Mouse (Mus musculus) neural tube, embryonic 15.5 days (tissue): ENCODE results near the gene Tsku. TPM values are rescaled to one million over a fixed set of nuclear protein-coding genes. Genes with fewer than 3 reads are reported as not detected.

Source experiments
- ATAC-seq: fragments of 200-750 bp; cut with Nextera tagmentation; 2 replicates; pipeline ENCODE4 v1.8.0; 2017; ENCODE audit warnings: mild to moderate bottlenecking, moderate TSS enrichment, moderate library complexity; ENCODE audit not compliant: low FRiP score
- H3K27ac ChIP-seq: fragments of 300-500 bp; sonication (generic); replicated peaks from 2 replicates; pipeline ENCODE4 v1.5.1; 2015; ENCODE audit warnings: mild to moderate bottlenecking, inconsistent platforms
- H3K27me3 ChIP-seq: fragments of 300-500 bp; sonication (generic); replicated peaks from 2 replicates; pipeline ENCODE4 v1.6.1; 2015; ENCODE audit warnings: inconsistent platforms
- H3K36me3 ChIP-seq: fragments of 300-500 bp; sonication (generic); 2 replicates; pipeline ENCODE4 v1.6.1; 2015; ENCODE audit warnings: inconsistent platforms
- H3K4me1 ChIP-seq: fragments of 300-500 bp; sonication (generic); 2 replicates; pipeline ENCODE4 v1.6.1; 2015; ENCODE audit warnings: inconsistent platforms
- H3K4me2 ChIP-seq: fragments of 300-500 bp; sonication (generic); 2 replicates; pipeline ENCODE4 v1.6.1; 2015; ENCODE audit warnings: inconsistent platforms, mild to moderate bottlenecking, moderate library complexity
- H3K4me3 ChIP-seq: fragments of 300-500 bp; sonication (generic); replicated peaks from 2 replicates; pipeline ENCODE4 v1.5.1; 2015; ENCODE audit warnings: mild to moderate bottlenecking, inconsistent platforms
- H3K9ac ChIP-seq: fragments of 300-500 bp; sonication (generic); replicated peaks from 2 replicates; pipeline ENCODE4 v1.6.1; 2015; ENCODE audit warnings: mild to moderate bottlenecking, inconsistent platforms
- H3K9me3 ChIP-seq: fragments of 300-500 bp; sonication (generic); replicated peaks from 2 replicates; pipeline ENCODE4 v1.6.1; 2016; ENCODE audit warnings: inconsistent platforms
- WGBS: fragments of 180-500 bp; shearing (Covaris S2); methylation state at CpG from one replicate; pipeline ENCODE4 v1.1.7; 2015; ENCODE audit warnings: mixed read lengths; 5-methylcytosine and 5-hydroxymethylcytosine counted together
- polyA plus RNA-seq: library from polyadenylated mRNA; unstranded; fragments of >200 nt; fragmentation: Nextera tagmentation; extraction: Ambion mirVana; gene quantifications from 2 replicates; pipeline ENCODE4 v1.2.1, GENCODE M21; 2015

Gene Tsku
- polyA plus RNA-seq, 1 experiment from 2014 or later = 7.1 TPM

DNA sequence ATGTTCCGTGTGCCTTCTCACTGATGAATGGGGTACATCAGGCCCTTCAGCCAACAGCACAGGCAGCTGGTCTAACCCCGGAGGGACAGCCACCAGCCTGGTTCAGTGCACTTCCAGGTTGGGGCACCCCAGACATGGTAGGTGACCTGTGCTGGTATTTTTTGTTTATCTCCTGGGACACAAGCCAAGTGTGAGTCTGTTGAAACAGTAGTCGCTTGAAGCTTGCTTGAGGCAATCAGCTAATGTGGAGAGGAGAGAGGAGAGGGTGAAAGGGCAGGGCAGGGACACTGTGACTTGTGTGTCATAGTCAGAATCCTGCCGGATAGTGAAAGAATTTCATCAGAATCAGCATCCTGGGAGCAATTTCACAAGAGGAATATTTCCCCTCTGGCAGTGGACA, 22.2 kb upstream of the Tsku start:
- no peak overlapping the region for H3K4me2 ChIP-seq
- ATAC-seq = no peak
- no peaks in the 10 kb centered on the region for H3K36me3 ChIP-seq
- H3K4me1 ChIP-seq = no peaks in the 10 kb centered on the region
- H3K4me3 ChIP-seq = no peak overlapping the region
- 65% methylated on average over 4 of the region's 4 CpGs for WGBS
- no peak overlapping the region for H3K9ac ChIP-seq
- H3K27ac ChIP-seq = no peak overlapping the region
- no peaks in the 10 kb centered on the region for H3K9me3 ChIP-seq
- H3K27me3 ChIP-seq = no peaks in the 10 kb centered on the region

DNA sequence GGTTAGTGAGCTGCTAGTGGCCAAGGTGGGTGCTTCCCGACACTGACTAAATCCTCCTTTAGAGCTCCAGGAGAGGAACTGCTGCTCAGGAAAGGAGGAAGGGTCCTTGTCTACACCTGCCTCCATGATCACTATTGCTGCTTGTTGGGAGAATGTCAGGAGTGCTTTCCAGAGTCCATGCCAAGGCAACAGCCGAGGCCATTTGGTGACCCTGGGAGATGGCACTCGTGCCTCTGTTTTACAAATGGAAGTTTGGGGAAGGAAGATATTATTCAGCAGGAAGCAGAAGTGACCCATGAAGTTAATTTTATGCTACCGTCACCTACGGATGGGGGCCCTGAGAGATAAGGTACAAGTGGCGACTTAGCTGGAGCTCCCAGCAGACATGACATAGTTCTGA, 21.7 kb upstream of the Tsku start:
- Histone ChIP-seq H3K36me3 (no peaks in the 10 kb centered on the region), H3K9ac (no peak overlapping the region), H3K27me3 (no peaks in the 10 kb centered on the region), H3K4me1 (no peaks in the 10 kb centered on the region), H3K9me3 (no peaks in the 10 kb centered on the region), H3K4me2 (no peak overlapping the region), H3K4me3 (no peak overlapping the region), H3K27ac (no peak overlapping the region)
- 89% methylated on average over 6 of the region's 6 CpGs for WGBS
- no peak for ATAC-seq

DNA sequence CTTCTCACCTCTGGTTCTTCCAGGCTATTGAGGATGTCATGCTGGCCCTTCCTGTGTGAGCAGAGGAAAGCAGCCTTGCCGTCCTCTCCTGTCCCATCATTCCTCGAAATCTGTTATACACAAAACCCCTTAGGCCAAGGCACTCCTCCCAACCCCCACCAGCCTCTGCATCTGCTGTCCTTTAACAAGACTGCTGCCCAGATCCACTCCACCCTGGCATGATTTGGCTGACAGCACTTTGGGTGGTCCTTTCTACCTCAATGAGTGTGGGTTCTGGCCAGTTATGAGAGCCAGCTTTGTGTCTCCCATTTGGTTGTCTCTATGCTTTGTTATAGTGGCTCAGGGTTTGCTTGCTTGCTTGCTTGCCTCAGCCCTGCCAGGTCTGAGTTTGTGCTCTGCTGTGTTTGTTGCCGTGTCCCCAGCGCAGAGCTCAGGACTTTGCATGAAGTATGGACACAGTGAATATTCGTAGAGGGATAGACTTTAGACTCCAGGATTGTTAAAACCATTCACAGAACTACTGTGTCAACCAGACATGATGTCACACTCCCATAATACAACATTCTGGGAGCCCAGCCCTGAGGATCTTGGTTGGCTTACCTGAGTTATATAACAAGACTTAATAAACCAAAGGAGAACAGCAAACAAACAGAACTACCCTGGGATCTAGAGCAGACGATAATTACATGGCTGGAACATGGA, 19.2 kb upstream of the Tsku start:
- no peaks in the 10 kb centered on the region for H3K9me3 ChIP-seq
- H3K9ac ChIP-seq = no peak overlapping the region
- H3K4me3 ChIP-seq = no peak overlapping the region
- H3K4me1 ChIP-seq = no peaks in the 10 kb centered on the region
- no peaks in the 10 kb centered on the region for H3K27me3 ChIP-seq
- ATAC-seq = no peak
- 66% methylated on average over 6 of the region's 6 CpGs for WGBS
- H3K4me2 ChIP-seq = no peak overlapping the region
- no peaks in the 10 kb centered on the region for H3K36me3 ChIP-seq
- H3K27ac ChIP-seq = no peak overlapping the region

DNA sequence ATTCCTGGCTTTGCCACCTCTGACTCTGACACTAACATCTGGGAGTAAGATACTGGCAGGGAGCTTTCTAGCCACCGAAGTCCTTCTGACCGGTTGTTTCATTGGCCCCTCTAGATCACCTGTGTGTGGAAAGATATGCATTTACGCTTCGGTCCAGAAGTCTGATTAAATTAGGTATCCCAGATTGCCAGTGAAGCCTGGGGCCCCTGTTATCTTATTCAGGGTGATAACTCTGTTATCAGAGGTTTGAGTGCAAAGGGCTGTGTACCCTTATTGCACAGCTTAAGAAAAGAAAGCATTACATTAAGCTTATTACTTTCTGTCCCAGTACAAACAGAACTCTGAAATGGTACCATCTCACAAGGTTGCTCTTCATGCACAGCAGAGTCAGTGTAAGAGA, 18.1 kb upstream of the Tsku start:
- Histone ChIP-seq H3K4me3 (no peak overlapping the region), H3K4me1 (no peaks in the 10 kb centered on the region), H3K27ac (no peak overlapping the region), H3K27me3 (no peaks in the 10 kb centered on the region), H3K9ac (no peak overlapping the region), H3K9me3 (no peaks in the 10 kb centered on the region), H3K36me3 (no peaks in the 10 kb centered on the region), H3K4me2 (no peak overlapping the region)
- no peak for ATAC-seq
- 89% methylated on average over 4 of the region's 4 CpGs for WGBS

- WGBS = 63% methylated on average over 5 of the region's 5 CpGs
- H3K4me2 ChIP-seq = no peak overlapping the region
- H3K4me1 ChIP-seq = no peaks in the 10 kb centered on the region
- H3K27ac ChIP-seq = no peak overlapping the region
- no peaks in the 10 kb centered on the region for H3K9me3 ChIP-seq
- no peaks in the 10 kb centered on the region for H3K36me3 ChIP-seq
- no peak for ATAC-seq
- H3K27me3 ChIP-seq = no peaks in the 10 kb centered on the region
- H3K4me3 ChIP-seq = no peak overlapping the region
- no peak overlapping the region for H3K9ac ChIP-seq
Observed at GRCm38 (mm10) chr7:98377257-98377656, 16.1 kb upstream of the Tsku start.

- no peak overlapping the region for H3K27ac ChIP-seq
- no peak overlapping the region for H3K4me3 ChIP-seq
- no peaks in the 10 kb centered on the region for H3K36me3 ChIP-seq
- no peak overlapping the region for H3K9ac ChIP-seq
- no peak overlapping the region for H3K4me2 ChIP-seq
- 51% methylated on average over 4 of the region's 4 CpGs for WGBS
- ATAC-seq = no peak
- no peaks in the 10 kb centered on the region for H3K27me3 ChIP-seq
- H3K9me3 ChIP-seq = no peaks in the 10 kb centered on the region
- no peaks in the 10 kb centered on the region for H3K4me1 ChIP-seq
Observed at GRCm38 (mm10) chr7:98371161-98371560, 10.0 kb upstream of the Tsku start.

- WGBS = 59% methylated on average over 10 of the region's 10 CpGs
- Histone ChIP-seq H3K9ac (no peak overlapping the region), H3K4me2 (no peak overlapping the region), H3K4me1 (no peaks in the 10 kb centered on the region), H3K27ac (no peak overlapping the region), H3K4me3 (no peak overlapping the region), H3K9me3 (no peaks in the 10 kb centered on the region), H3K36me3 (no peaks in the 10 kb centered on the region), H3K27me3 (no peaks in the 10 kb centered on the region)
- ATAC-seq = no peak
Observed at GRCm38 (mm10) chr7:98369762-98370369, 8.7 kb upstream of the Tsku start.

GRCm38 (mm10) chr7:98361662-98362061, 534 bp upstream of the Tsku start:
- WGBS = 63% methylated on average over 2 of the region's 2 CpGs
- Histone ChIP-seq H3K9me3 (no peaks in the 10 kb centered on the region), H3K36me3 (no peaks in the 10 kb centered on the region), H3K4me2 (peak overlapping the region; percentile 97), H3K27ac (peak overlapping the region; percentile 87; the same call in 1 of the 2 replicates), H3K4me3 (peak overlapping the region; percentile 68), H3K4me1 (peaks cover 31% of the 10 kb centered on the region), H3K27me3 (no peaks in the 10 kb centered on the region), H3K9ac (peak overlapping the region; percentile 68; the same call in 1 of the 2 replicates)
- ATAC-seq = no peak

- Histone ChIP-seq H3K4me3 (peak overlapping the region; percentile 68), H3K9ac (peak overlapping the region; percentile 68), H3K9me3 (no peaks in the 10 kb centered on the region), H3K36me3 (no peaks in the 10 kb centered on the region), H3K27me3 (no peaks in the 10 kb centered on the region), H3K27ac (peak overlapping the region; percentile 87), H3K4me1 (peaks cover 42% of the 10 kb centered on the region), H3K4me2 (peak overlapping the region; percentile 97)
- ATAC-seq = peak; percentile 53
- WGBS = under 1% methylated on average over 20 of the region's 20 CpGs
Observed at GRCm38 (mm10) chr7:98360621-98360990, 522 bp downstream of the Tsku start.

GRCm38 (mm10) chr7:98359951-98360620, 1.0 kb downstream of the Tsku start:
- WGBS = under 1% methylated on average over 33 of the region's 33 CpGs
- Histone ChIP-seq H3K36me3 (no peaks in the 10 kb centered on the region), H3K27ac (peak overlapping the region; percentile 87), H3K4me3 (peak overlapping the region; percentile 68), H3K9me3 (no peaks in the 10 kb centered on the region), H3K9ac (peak overlapping the region; percentile 68), H3K27me3 (no peaks in the 10 kb centered on the region), H3K4me2 (peak overlapping the region; percentile 97), H3K4me1 (peaks cover 47% of the 10 kb centered on the region)
- peak; percentile 65 for ATAC-seq

DNA sequence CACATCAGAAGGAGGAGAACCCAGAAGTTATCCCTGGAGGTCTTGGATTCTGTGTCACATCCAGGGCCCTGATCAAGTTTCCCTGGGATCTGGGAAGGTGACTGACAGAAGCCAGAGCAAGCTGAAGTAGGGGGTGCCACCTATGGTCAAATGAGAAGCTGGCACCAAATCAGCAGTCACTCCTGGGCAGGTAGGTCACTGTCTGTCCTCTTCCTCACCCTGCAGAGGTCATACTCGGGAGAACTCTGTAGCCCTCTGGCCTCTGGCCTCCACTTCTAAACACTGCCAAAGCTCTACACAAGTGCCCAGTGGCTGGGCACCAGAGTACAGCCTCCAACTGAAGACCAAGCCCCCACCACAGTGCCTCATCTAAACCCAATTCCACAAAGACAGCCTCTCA, 3.1 kb downstream of the Tsku start:
- H3K9ac ChIP-seq = no peak overlapping the region
- peak overlapping the region; percentile 97 for H3K4me2 ChIP-seq
- H3K9me3 ChIP-seq = no peaks in the 10 kb centered on the region
- 77% methylated on average over 1 of the region's 1 CpGs for WGBS
- H3K4me3 ChIP-seq = no peak overlapping the region
- no peak for ATAC-seq
- peaks cover 61% of the 10 kb centered on the region for H3K4me1 ChIP-seq
- no peaks in the 10 kb centered on the region for H3K27me3 ChIP-seq
- no peaks in the 10 kb centered on the region for H3K36me3 ChIP-seq
- no peak overlapping the region for H3K27ac ChIP-seq

GRCm38 (mm10) chr7:98357324-98357723, 3.8 kb downstream of the Tsku start:
- Histone ChIP-seq H3K27ac (no peak overlapping the region), H3K4me1 (peaks cover 61% of the 10 kb centered on the region), H3K36me3 (peaks cover 2% of the 10 kb centered on the region; the same call in 1 of the 2 replicates), H3K9ac (no peak overlapping the region), H3K4me2 (no peak overlapping the region), H3K9me3 (no peaks in the 10 kb centered on the region), H3K27me3 (no peaks in the 10 kb centered on the region), H3K4me3 (no peak overlapping the region)
- WGBS = 83% methylated on average over 5 of the region's 5 CpGs
- ATAC-seq = no peak
